Mouse (Mus musculus): Measurements from ENCODE around the gene Parp3. TPM values are rescaled to one million over a fixed set of nuclear protein-coding genes. Genes with fewer than 3 reads are reported as not detected.
"Not testable (repeated sequence)": the region's sequence is repeated elsewhere in the genome, so short reads cannot be mapped to it uniquely, and the experiment has no call there.

Gene Parp3
- 1.4 and 1.7 TPM in 2 replicates for polyA plus RNA-seq (2016; fragmentation: Nextera tagmentation; extraction: Ambion mirVana)

- Histone ChIP-seq H3K27me3 (ENCODE audit: insufficient read depth, poor library complexity, severe bottlenecking) (peaks cover 7% of the 10 kb centered on the region; the same call in 1 of the 2 replicates), H3K9me3 (no peaks in the 10 kb centered on the region), H3K4me3 (peak within 1 kb of the TSS; percentile 83), H3K36me3 (peaks cover 28% of the 10 kb centered on the region), H3K4me1 (peaks cover 57% of the 10 kb centered on the region), H3K27ac (peak within 1 kb of the TSS; percentile 84)
- WGBS, result under 1% methylated on average over 41 of the region's 41 CpGs
- DNase-seq (ENCODE audit: low spot score), result peak; percentile 100
Observed at GRCm38 (mm10) chr9:106476924-106477484, at the start of gene Parp3. Gene Parp3, minus strand, starts transcription at chr9:106476949.

GRCm38 (mm10) chr9:106519909-106520308, 43.2 kb upstream of the Parp3 start:
- no peaks in the 10 kb centered on the region for H3K36me3 ChIP-seq
- WGBS, result 71% methylated on average over 8 of the region's 8 CpGs
- no peak overlapping the region for H3K27ac ChIP-seq
- no peak for DNase-seq (ENCODE audit: low spot score)
- H3K27me3 ChIP-seq (ENCODE audit: insufficient read depth, poor library complexity, severe bottlenecking), result peaks cover 42% of the 10 kb centered on the region; the same call in 1 of the 2 replicates
- no peaks in the 10 kb centered on the region for H3K9me3 ChIP-seq
- H3K4me3 ChIP-seq, result no peak overlapping the region
- H3K4me1 ChIP-seq, result peaks cover 3% of the 10 kb centered on the region; the same call in 1 of the 2 replicates

- Histone ChIP-seq H3K4me3 (no peak overlapping the region), H3K27ac (no peak overlapping the region), H3K9me3 (no peaks in the 10 kb centered on the region), H3K27me3 (ENCODE audit: insufficient read depth, poor library complexity, severe bottlenecking) (peaks cover 44% of the 10 kb centered on the region; the same call in 1 of the 2 replicates), H3K4me1 (peaks cover 3% of the 10 kb centered on the region; the same call in 1 of the 2 replicates), H3K36me3 (no peaks in the 10 kb centered on the region)
- DNase-seq (ENCODE audit: low spot score), result no peak
- 64% methylated on average over 2 of the region's 2 CpGs for WGBS
Observed at GRCm38 (mm10) chr9:106519433-106519832, 42.7 kb upstream of the Parp3 start.

- no peaks in the 10 kb centered on the region for H3K36me3 ChIP-seq
- H3K9me3 ChIP-seq, result no peaks in the 10 kb centered on the region
- peaks cover 19% of the 10 kb centered on the region for H3K4me1 ChIP-seq
- DNase-seq (ENCODE audit: low spot score), result no peak
- H3K27me3 ChIP-seq (ENCODE audit: insufficient read depth, poor library complexity, severe bottlenecking), result peaks cover 52% of the 10 kb centered on the region; the same call in 1 of the 2 replicates
- 83% methylated on average over 4 of the region's 4 CpGs for WGBS
- no peak within 1 kb of the TSS for H3K27ac ChIP-seq
- H3K4me3 ChIP-seq, result no peak within 1 kb of the TSS
Observed at GRCm38 (mm10) chr9:106514273-106514672, 37.5 kb upstream of the Parp3 start, which contains the start of gene Iqcf5. Gene Iqcf5, plus strand, starts transcription at chr9:106514573.

GRCm38 (mm10) chr9:106513566-106513965, 36.8 kb upstream of the Parp3 start:
- no peak for DNase-seq (ENCODE audit: low spot score)
- WGBS, result 68% methylated on average over 6 of the region's 6 CpGs
- no peak overlapping the region for H3K4me3 ChIP-seq
- peaks cover 19% of the 10 kb centered on the region for H3K4me1 ChIP-seq
- H3K27ac ChIP-seq, result no peak overlapping the region
- no peaks in the 10 kb centered on the region for H3K36me3 ChIP-seq
- peaks cover 49% of the 10 kb centered on the region; the same call in 1 of the 2 replicates for H3K27me3 ChIP-seq (ENCODE audit: insufficient read depth, poor library complexity, severe bottlenecking)
- no peaks in the 10 kb centered on the region for H3K9me3 ChIP-seq

- 43% methylated on average over 13 of the region's 13 CpGs for WGBS
- H3K36me3 ChIP-seq, result no peaks in the 10 kb centered on the region
- H3K4me1 ChIP-seq, result peaks cover 19% of the 10 kb centered on the region
- no peak for DNase-seq (ENCODE audit: low spot score)
- H3K4me3 ChIP-seq, result no peak overlapping the region
- peaks cover 53% of the 10 kb centered on the region; the same call in 1 of the 2 replicates for H3K27me3 ChIP-seq (ENCODE audit: insufficient read depth, poor library complexity, severe bottlenecking)
- no peaks in the 10 kb centered on the region for H3K9me3 ChIP-seq
- no peak overlapping the region for H3K27ac ChIP-seq
Observed at GRCm38 (mm10) chr9:106512729-106513450, 36.1 kb upstream of the Parp3 start.

GRCm38 (mm10) chr9:106509356-106509755, 32.6 kb upstream of the Parp3 start:
- no peak for DNase-seq (ENCODE audit: low spot score)
- H3K4me3 ChIP-seq, result no peak overlapping the region
- peaks cover 38% of the 10 kb centered on the region; the same call in 1 of the 2 replicates for H3K27me3 ChIP-seq (ENCODE audit: insufficient read depth, poor library complexity, severe bottlenecking)
- no peaks in the 10 kb centered on the region for H3K9me3 ChIP-seq
- 88% methylated on average over 10 of the region's 10 CpGs for WGBS
- H3K4me1 ChIP-seq, result peaks cover 16% of the 10 kb centered on the region
- H3K27ac ChIP-seq, result no peak overlapping the region
- H3K36me3 ChIP-seq, result no peaks in the 10 kb centered on the region

- no peaks in the 10 kb centered on the region for H3K4me1 ChIP-seq
- H3K27me3 ChIP-seq (ENCODE audit: insufficient read depth, poor library complexity, severe bottlenecking), result peaks cover 13% of the 10 kb centered on the region; the same call in 1 of the 2 replicates
- H3K9me3 ChIP-seq, result no peaks in the 10 kb centered on the region
- no peak overlapping the region for H3K4me3 ChIP-seq
- no peak for DNase-seq (ENCODE audit: low spot score)
- 73% methylated on average over 6 of the region's 6 CpGs for WGBS
- H3K27ac ChIP-seq, result no peak overlapping the region
- no peaks in the 10 kb centered on the region for H3K36me3 ChIP-seq
Observed at GRCm38 (mm10) chr9:106504246-106504645, 27.5 kb upstream of the Parp3 start.

GRCm38 (mm10) chr9:106501846-106502245, 25.1 kb upstream of the Parp3 start:
- WGBS, result 84% methylated on average over 22 of the region's 22 CpGs
- no peak overlapping the region for H3K27ac ChIP-seq
- no peaks in the 10 kb centered on the region for H3K4me1 ChIP-seq
- no peaks in the 10 kb centered on the region for H3K36me3 ChIP-seq
- no peaks in the 10 kb centered on the region for H3K9me3 ChIP-seq
- H3K4me3 ChIP-seq, result no peak overlapping the region
- no peak for DNase-seq (ENCODE audit: low spot score)
- H3K27me3 ChIP-seq (ENCODE audit: insufficient read depth, poor library complexity, severe bottlenecking), result peaks cover 3% of the 10 kb centered on the region; the same call in 1 of the 2 replicates

- DNase-seq (ENCODE audit: low spot score), result no peak
- no peaks in the 10 kb centered on the region for H3K9me3 ChIP-seq
- H3K27me3 ChIP-seq (ENCODE audit: insufficient read depth, poor library complexity, severe bottlenecking), result peaks cover 3% of the 10 kb centered on the region; the same call in 1 of the 2 replicates
- no peak within 1 kb of the TSS for H3K27ac ChIP-seq
- H3K4me3 ChIP-seq, result no peak within 1 kb of the TSS
- H3K36me3 ChIP-seq, result no peaks in the 10 kb centered on the region
- WGBS, result 82% methylated on average over 6 of the region's 6 CpGs
- H3K4me1 ChIP-seq, result no peaks in the 10 kb centered on the region
Observed at GRCm38 (mm10) chr9:106499667-106500066, 22.9 kb upstream of the Parp3 start, which contains the start of gene Iqcf1. Gene Iqcf1, plus strand, starts transcription at chr9:106499967.

- Histone ChIP-seq H3K36me3 (peaks cover 39% of the 10 kb centered on the region), H3K4me1 (peaks cover 11% of the 10 kb centered on the region)
- not testable (repeated sequence) for DNase-seq (ENCODE audit: low spot score); H3K4me3 ChIP-seq; H3K27me3 ChIP-seq (ENCODE audit: insufficient read depth, poor library complexity, severe bottlenecking); H3K9me3 ChIP-seq; H3K27ac ChIP-seq
- 80% methylated on average over 6 of the region's 6 CpGs for WGBS
Observed at GRCm38 (mm10) chr9:106487602-106488001, 10.9 kb upstream of the Parp3 start.

- Histone ChIP-seq H3K4me1 (peaks cover 13% of the 10 kb centered on the region), H3K27ac (no peak overlapping the region; the same call in 1 of the 2 replicates), H3K36me3 (peaks cover 60% of the 10 kb centered on the region), H3K9me3 (no peaks in the 10 kb centered on the region), H3K27me3 (ENCODE audit: insufficient read depth, poor library complexity, severe bottlenecking) (no peaks in the 10 kb centered on the region), H3K4me3 (no peak overlapping the region)
- 85% methylated on average over 10 of the region's 10 CpGs for WGBS
- DNase-seq (ENCODE audit: low spot score), result no peak
Observed at GRCm38 (mm10) chr9:106485076-106485475, 8.3 kb upstream of the Parp3 start.

- H3K36me3 ChIP-seq, result peaks cover 69% of the 10 kb centered on the region
- H3K27ac ChIP-seq, result no peak overlapping the region
- H3K27me3 ChIP-seq (ENCODE audit: insufficient read depth, poor library complexity, severe bottlenecking), result no peaks in the 10 kb centered on the region
- WGBS, result 87% methylated on average over 17 of the region's 17 CpGs
- no peak for DNase-seq (ENCODE audit: low spot score)
- H3K4me1 ChIP-seq, result 0 out of 2 replicates have a peak, but pooled peaks cover 6% of the 10 kb centered on the region
- H3K4me3 ChIP-seq, result no peak overlapping the region
- H3K9me3 ChIP-seq, result no peaks in the 10 kb centered on the region
Observed at GRCm38 (mm10) chr9:106483606-106484005, 6.9 kb upstream of the Parp3 start.
